Mouse (Mus musculus) stomach, embryonic 16.5 days (tissue): ENCODE results near the gene Tango6. TPM values are rescaled to one million over a fixed set of nuclear protein-coding genes. Genes with fewer than 3 reads are reported as not detected.

Experiments
- polyA plus RNA-seq: library from polyadenylated mRNA; unstranded; fragments of >200 nt; fragmentation: Nextera tagmentation; extraction: Ambion mirVana; gene quantifications from 2 replicates; pipeline ENCODE4 v1.2.1, GENCODE M21; 2015

Gene Tango6
- polyA plus RNA-seq, 1 experiment from 2014 or later = 9.4 TPM

Other genes starting within 250 kb of the Tango6 start
- gene 6030452D12Rik, start 182.5 kb upstream of the Tango6 start, polyA plus RNA-seq = not detected in 2 replicates
- 16.7 and 16.8 TPM in 2 replicates for gene Cdh3, start 172.2 kb upstream of the Tango6 start, polyA plus RNA-seq
- gene Gm10073, start 109.6 kb upstream of the Tango6 start, polyA plus RNA-seq = 13.4 and 26.5 TPM in 2 replicates
- gene Cdh1, start 79.7 kb upstream of the Tango6 start, polyA plus RNA-seq = 215 and 267 TPM in 2 replicates
- 0.81 and 0.96 TPM in 2 replicates for gene Has3, start 187.2 kb downstream of the Tango6 start, polyA plus RNA-seq
- 58.2 and 59.1 TPM in 2 replicates for gene Utp4, start 210.6 kb downstream of the Tango6 start, polyA plus RNA-seq